Mouse (Mus musculus) testis, adult 2 months (tissue): ENCODE data around the gene Trim56. TPM values are rescaled to one million over a fixed set of nuclear protein-coding genes. Genes with fewer than 3 reads are reported as not detected.

Source experiments
- H3K27ac ChIP-seq: fragments of 200-500 bp; 2 replicates; pipeline ENCODE4 v1.5.1; 2012; ENCODE audit warnings: low read depth, low read length; ENCODE audit not compliant: control insufficient read depth, insufficient read depth
- H3K27me3 ChIP-seq: fragments of 200-500 bp; 2 replicates; pipeline ENCODE4 v1.6.1; 2012; ENCODE audit warnings: mild to moderate bottlenecking, low read length, moderate library complexity; ENCODE audit not compliant: control insufficient read depth, insufficient read depth
- H3K36me3 ChIP-seq: fragments of 200-500 bp; 2 replicates; pipeline ENCODE4 v1.6.1; 2012; ENCODE audit warnings: mild to moderate bottlenecking, low read length; ENCODE audit not compliant: control insufficient read depth, insufficient read depth
- H3K4me1 ChIP-seq: fragments of 200-500 bp; 2 replicates; pipeline ENCODE4 v1.6.1; 2012; ENCODE audit warnings: low read length; ENCODE audit not compliant: control insufficient read depth, insufficient read depth
- H3K4me3 ChIP-seq: fragments of 200-500 bp; 2 replicates; pipeline ENCODE4 v1.5.1; 2012; ENCODE audit warnings: low read depth, mild to moderate bottlenecking, low read length, moderate library complexity, mixed read lengths; ENCODE audit not compliant: control insufficient read depth
- CTCF ChIP-seq: fragments of 200-500 bp; IDR thresholded peaks from 2 replicates; pipeline ENCODE4 v1.5.1; 2012; ENCODE audit warnings: low read depth, mild to moderate bottlenecking, inconsistent platforms, low read length, moderate library complexity; ENCODE audit not compliant: control insufficient read depth, insufficient read depth, insufficient replicate concordance
- POLR2A ChIP-seq: fragments of 200-500 bp; IDR thresholded peaks from 2 replicates; pipeline ENCODE4 v1.6.1; 2012; ENCODE audit warnings: low read depth, mild to moderate bottlenecking, inconsistent platforms, low read length, moderate library complexity; ENCODE audit not compliant: control insufficient read depth
- polyA plus RNA-seq: library from polyadenylated mRNA; depleted of rRNA; stranded (reverse); fragments of >200 nt; gene quantifications from 2 replicates; pipeline ENCODE4 v1.2.3, GENCODE M21; 2012

The Trim56 gene
- polyA plus RNA-seq, 1 experiment = 0.58 TPM

GRCm38 (mm10) chr5:137116987-137117386 lies 978 bp upstream of the Trim56 start:
- TF ChIP-seq CTCF = no peak
- no peak for TF ChIP-seq POLR2A
- peaks cover 8% of the 10 kb centered on the region for H3K4me1 ChIP-seq
- no peak overlapping the region for H3K27ac ChIP-seq
- no peaks in the 10 kb centered on the region for H3K36me3 ChIP-seq
- no peaks in the 10 kb centered on the region for H3K27me3 ChIP-seq
- H3K4me3 ChIP-seq = no peak overlapping the region

GRCm38 (mm10) chr5:137114891-137115561 lies 983 bp downstream of the Trim56 start:
- H3K27ac ChIP-seq = no peak overlapping the region
- H3K36me3 ChIP-seq = no peaks in the 10 kb centered on the region
- H3K4me3 ChIP-seq = no peak overlapping the region
- TF ChIP-seq POLR2A (no peak), CTCF (no peak)
- peaks cover 11% of the 10 kb centered on the region for H3K4me1 ChIP-seq
- H3K27me3 ChIP-seq = no peaks in the 10 kb centered on the region

DNA sequence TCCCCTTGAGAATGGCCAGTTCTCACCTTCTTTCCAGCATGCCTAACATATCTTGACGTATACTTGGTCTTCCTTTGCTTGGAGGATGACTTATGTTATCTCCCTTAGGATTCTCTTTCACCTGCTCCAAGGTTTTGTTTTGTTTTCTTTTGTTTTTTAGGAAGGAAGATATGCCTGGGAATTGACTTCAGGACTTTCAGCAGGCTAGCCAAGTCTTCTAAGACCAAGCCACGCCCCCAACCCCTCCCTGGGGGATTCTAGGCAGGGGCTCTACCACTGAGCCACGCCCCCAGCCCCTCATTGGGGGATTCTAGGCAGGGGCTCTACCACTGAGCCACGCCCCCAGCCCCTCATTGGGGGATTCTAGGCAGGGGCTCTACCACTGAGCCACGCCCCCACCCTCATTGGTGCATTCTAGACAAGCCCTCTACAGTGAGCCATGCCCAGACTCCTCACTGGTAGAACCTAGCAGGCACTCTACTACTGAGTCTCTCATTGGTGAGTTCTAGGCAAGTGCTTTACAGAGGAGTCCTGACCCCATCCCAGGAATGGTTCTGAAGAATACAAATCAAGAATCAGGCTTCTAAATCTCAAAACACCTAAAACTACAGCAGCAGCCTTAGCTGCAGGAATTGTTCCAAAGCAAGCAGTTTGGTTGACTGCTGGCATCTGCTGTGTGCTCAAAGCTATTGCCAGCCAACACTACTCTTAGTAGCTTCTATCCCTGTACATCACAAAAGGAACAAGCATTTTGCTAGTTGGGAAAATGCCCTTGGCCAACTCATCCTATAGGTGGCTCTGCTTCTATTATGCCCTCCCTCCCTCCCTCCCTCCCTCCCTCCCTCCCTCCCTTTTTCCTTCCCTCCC lies 4.2 kb downstream of the Trim56 start:
- H3K4me1 ChIP-seq = peaks cover 13% of the 10 kb centered on the region
- H3K27ac ChIP-seq = no peak overlapping the region
- no peaks in the 10 kb centered on the region for H3K27me3 ChIP-seq
- no peaks in the 10 kb centered on the region for H3K36me3 ChIP-seq
- no peak for TF ChIP-seq POLR2A
- no peak for TF ChIP-seq CTCF
- H3K4me3 ChIP-seq = no peak overlapping the region

GRCm38 (mm10) chr5:137110863-137111262 lies 5.1 kb downstream of the Trim56 start:
- H3K27me3 ChIP-seq = no peaks in the 10 kb centered on the region
- H3K27ac ChIP-seq = no peak overlapping the region
- TF ChIP-seq POLR2A (no peak), CTCF (no peak)
- H3K36me3 ChIP-seq = no peaks in the 10 kb centered on the region
- peaks cover 6% of the 10 kb centered on the region; the same call in 1 of the 2 replicates for H3K4me1 ChIP-seq
- no peak overlapping the region for H3K4me3 ChIP-seq

GRCm38 (mm10) chr5:137109941-137110593 lies 5.9 kb downstream of the Trim56 start:
- Histone ChIP-seq H3K27ac (no peak overlapping the region), H3K27me3 (no peaks in the 10 kb centered on the region), H3K36me3 (no peaks in the 10 kb centered on the region), H3K4me1 (peaks cover 6% of the 10 kb centered on the region; the same call in 1 of the 2 replicates), H3K4me3 (no peak overlapping the region)
- no peak for TF ChIP-seq POLR2A
- TF ChIP-seq CTCF = no peak

- H3K27ac ChIP-seq = no peak overlapping the region
- H3K4me1 ChIP-seq = peaks cover 6% of the 10 kb centered on the region; the same call in 1 of the 2 replicates
- H3K36me3 ChIP-seq = no peaks in the 10 kb centered on the region
- no peaks in the 10 kb centered on the region for H3K27me3 ChIP-seq
- no peak for TF ChIP-seq POLR2A
- TF ChIP-seq CTCF = no peak
- H3K4me3 ChIP-seq = no peak overlapping the region
Observed at GRCm38 (mm10) chr5:137108111-137108510, 7.9 kb downstream of the Trim56 start.

- Histone ChIP-seq H3K27me3 (no peaks in the 10 kb centered on the region), H3K27ac (no peak overlapping the region), H3K4me1 (peaks cover 9% of the 10 kb centered on the region), H3K4me3 (no peak overlapping the region), H3K36me3 (no peaks in the 10 kb centered on the region)
- TF ChIP-seq CTCF (no peak), POLR2A (no peak)
Observed at GRCm38 (mm10) chr5:137107670-137108069, 8.3 kb downstream of the Trim56 start.
